Mouse (Mus musculus) embryonic facial prominence, embryonic 14.5 days (tissue): Measurements from ENCODE around the gene Map3k19. TPM values are rescaled to one million over a fixed set of nuclear protein-coding genes. Genes with fewer than 3 reads are reported as not detected.

ENCODE experiments used
- ATAC-seq: fragments of 200-750 bp; cut with Nextera tagmentation; 2 replicates; pipeline ENCODE4 v1.8.0; 2017; ENCODE audit warnings: low read depth, moderate number of reproducible peaks, moderate TSS enrichment
- DNase-seq: peaks from one replicate; pipeline ENCODE4 v3.0.0-alpha.2; 2015; ENCODE audit warnings: low spot score
- H3K27ac ChIP-seq: fragments of 300-500 bp; sonication (generic); replicated peaks from 2 replicates; pipeline ENCODE4 v1.5.1; 2014; ENCODE audit warnings: low read depth, mild to moderate bottlenecking, low read length, moderate library complexity
- H3K27me3 ChIP-seq: fragments of 300-500 bp; sonication (generic); replicated peaks from 2 replicates; pipeline ENCODE4 v1.6.1; 2014; ENCODE audit warnings: low read length; ENCODE audit not compliant: control insufficient read depth, insufficient read depth
- H3K36me3 ChIP-seq: fragments of 300-500 bp; sonication (generic); 2 replicates; pipeline ENCODE4 v1.6.1; 2014; ENCODE audit warnings: low read length, mixed read lengths; ENCODE audit not compliant: control insufficient read depth, insufficient read depth
- H3K4me1 ChIP-seq: fragments of 300-500 bp; sonication (generic); 2 replicates; pipeline ENCODE4 v1.6.1; 2014; ENCODE audit warnings: antibody characterized with exemption, low read length; ENCODE audit not compliant: control insufficient read depth, insufficient read depth
- H3K4me2 ChIP-seq: fragments of 300-500 bp; sonication (generic); 2 replicates; pipeline ENCODE4 v1.6.1; 2014; ENCODE audit warnings: low read depth, mild to moderate bottlenecking, low read length, moderate library complexity, mixed read lengths
- H3K4me3 ChIP-seq: fragments of 300-500 bp; sonication (generic); 2 replicates; pipeline ENCODE4 v1.5.1; 2014; ENCODE audit warnings: low read depth, mild to moderate bottlenecking, low read length
- H3K9ac ChIP-seq: fragments of 300-500 bp; sonication (generic); 2 replicates; pipeline ENCODE4 v1.6.1; 2014; ENCODE audit warnings: low read depth, mild to moderate bottlenecking, low read length, moderate library complexity, mixed read lengths
- H3K9me3 ChIP-seq: fragments of 300-500 bp; sonication (generic); 2 replicates; pipeline ENCODE4 v1.6.1; 2016; ENCODE audit warnings: low read length; ENCODE audit not compliant: control insufficient read depth
- WGBS: fragments of 180-500 bp; shearing (Covaris S2); extraction: QIAGEN DNeasy Blood & Tissue Kit; methylation state at CpG from one replicate; pipeline ENCODE4 v1.1.7; 2014; 5-methylcytosine and 5-hydroxymethylcytosine counted together
- polyA plus RNA-seq: library from polyadenylated mRNA; unstranded; fragments of >200 nt; fragmentation: Nextera tagmentation; extraction: Ambion mirVana; gene quantifications from 2 replicates; pipeline ENCODE4 v1.2.1, GENCODE M21; 2014

Map3k19 gene
- polyA plus RNA-seq, 1 experiment from 2014 or later, result 0.95 TPM

GRCm38 (mm10) chr1:127827325-127827724 is 27.5 kb downstream of the Map3k19 start:
- Histone ChIP-seq H3K27ac (no peak overlapping the region), H3K9me3 (no peaks in the 10 kb centered on the region), H3K36me3 (no peaks in the 10 kb centered on the region), H3K4me3 (no peak overlapping the region), H3K4me1 (no peaks in the 10 kb centered on the region), H3K9ac (no peak overlapping the region), H3K27me3 (no peaks in the 10 kb centered on the region), H3K4me2 (no peak overlapping the region)
- no peak for ATAC-seq
- 28% methylated on average over 2 of the region's 2 CpGs for WGBS
- peak; percentile 79 for DNase-seq

- no peaks in the 10 kb centered on the region for H3K27me3 ChIP-seq
- ATAC-seq, result no peak
- no peaks in the 10 kb centered on the region for H3K36me3 ChIP-seq
- H3K4me2 ChIP-seq, result no peak overlapping the region
- DNase-seq, result no peak
- H3K27ac ChIP-seq, result no peak overlapping the region
- H3K4me3 ChIP-seq, result no peak overlapping the region
- no peak overlapping the region for H3K9ac ChIP-seq
- H3K9me3 ChIP-seq, result no peaks in the 10 kb centered on the region
- no peaks in the 10 kb centered on the region for H3K4me1 ChIP-seq
- WGBS, result 83% methylated on average over 6 of the region's 6 CpGs
Measured at GRCm38 (mm10) chr1:127816381-127816780, 38.5 kb downstream of the Map3k19 start.

GRCm38 (mm10) chr1:127812929-127813328 is 41.9 kb downstream of the Map3k19 start:
- no peak overlapping the region for H3K4me2 ChIP-seq
- H3K4me1 ChIP-seq, result no peaks in the 10 kb centered on the region
- H3K27me3 ChIP-seq, result no peaks in the 10 kb centered on the region
- no peaks in the 10 kb centered on the region for H3K36me3 ChIP-seq
- H3K27ac ChIP-seq, result no peak overlapping the region
- WGBS, result 71% methylated on average over 7 of the region's 7 CpGs
- no peaks in the 10 kb centered on the region for H3K9me3 ChIP-seq
- no peak for ATAC-seq
- DNase-seq, result no peak
- H3K9ac ChIP-seq, result no peak overlapping the region
- no peak overlapping the region for H3K4me3 ChIP-seq

- Histone ChIP-seq H3K36me3 (peaks cover 30% of the 10 kb centered on the region), H3K9ac (no peak overlapping the region), H3K4me2 (no peak overlapping the region), H3K4me3 (no peak overlapping the region), H3K4me1 (no peaks in the 10 kb centered on the region), H3K9me3 (no peaks in the 10 kb centered on the region), H3K27ac (no peak overlapping the region), H3K27me3 (no peaks in the 10 kb centered on the region)
- WGBS, result 95% methylated on average over 7 of the region's 7 CpGs
- DNase-seq (no peak), ATAC-seq (no peak)
Measured at GRCm38 (mm10) chr1:127808671-127809070, 46.2 kb downstream of the Map3k19 start.

- ATAC-seq (no peak), DNase-seq (peak; percentile 22)
- Histone ChIP-seq H3K4me2 (no peak overlapping the region), H3K4me3 (no peak overlapping the region), H3K27me3 (no peaks in the 10 kb centered on the region), H3K36me3 (peaks cover 72% of the 10 kb centered on the region), H3K4me1 (no peaks in the 10 kb centered on the region), H3K9me3 (no peaks in the 10 kb centered on the region), H3K9ac (no peak overlapping the region), H3K27ac (no peak overlapping the region)
- WGBS, result 86% methylated on average over 8 of the region's 8 CpGs
Measured at GRCm38 (mm10) chr1:127802916-127803315, 51.9 kb downstream of the Map3k19 start.

GRCm38 (mm10) chr1:127796752-127797151 is 58.1 kb downstream of the Map3k19 start:
- no peaks in the 10 kb centered on the region for H3K9me3 ChIP-seq
- H3K4me1 ChIP-seq, result no peaks in the 10 kb centered on the region
- no peak overlapping the region for H3K4me2 ChIP-seq
- H3K9ac ChIP-seq, result no peak overlapping the region
- no peak overlapping the region for H3K27ac ChIP-seq
- no peaks in the 10 kb centered on the region for H3K27me3 ChIP-seq
- WGBS, result 70% methylated on average over 1 of the region's 1 CpGs
- H3K4me3 ChIP-seq, result no peak overlapping the region
- peaks cover 42% of the 10 kb centered on the region for H3K36me3 ChIP-seq
- DNase-seq (no peak), ATAC-seq (0 out of 2 replicates have a peak, but pooled peaks have one; percentile 15)

GRCm38 (mm10) chr1:127796341-127796740 is 58.5 kb downstream of the Map3k19 start:
- H3K4me3 ChIP-seq, result no peak overlapping the region
- H3K36me3 ChIP-seq, result peaks cover 38% of the 10 kb centered on the region
- DNase-seq (no peak), ATAC-seq (0 out of 2 replicates have a peak, but pooled peaks have one; percentile 26)
- H3K4me2 ChIP-seq, result no peak overlapping the region
- WGBS, result 53% methylated on average over 4 of the region's 4 CpGs
- H3K4me1 ChIP-seq, result no peaks in the 10 kb centered on the region
- no peaks in the 10 kb centered on the region for H3K9me3 ChIP-seq
- H3K9ac ChIP-seq, result no peak overlapping the region
- H3K27me3 ChIP-seq, result no peaks in the 10 kb centered on the region
- no peak overlapping the region for H3K27ac ChIP-seq

- no peaks in the 10 kb centered on the region for H3K27me3 ChIP-seq
- no peaks in the 10 kb centered on the region for H3K4me1 ChIP-seq
- DNase-seq (no peak), ATAC-seq (no peak)
- H3K9ac ChIP-seq, result no peak overlapping the region
- no peak overlapping the region for H3K4me2 ChIP-seq
- H3K9me3 ChIP-seq, result no peaks in the 10 kb centered on the region
- H3K36me3 ChIP-seq, result peaks cover 35% of the 10 kb centered on the region
- H3K4me3 ChIP-seq, result no peak overlapping the region
- no peak overlapping the region for H3K27ac ChIP-seq
- WGBS, result 76% methylated on average over 6 of the region's 6 CpGs
Measured at GRCm38 (mm10) chr1:127795087-127795769, 59.6 kb downstream of the Map3k19 start.

GRCm38 (mm10) chr1:127793459-127793858 is 61.4 kb downstream of the Map3k19 start:
- no peak overlapping the region for H3K27ac ChIP-seq
- no peak overlapping the region for H3K4me2 ChIP-seq
- H3K9me3 ChIP-seq, result no peaks in the 10 kb centered on the region
- H3K4me1 ChIP-seq, result no peaks in the 10 kb centered on the region
- DNase-seq (no peak), ATAC-seq (no peak)
- no peak overlapping the region for H3K9ac ChIP-seq
- H3K27me3 ChIP-seq, result no peaks in the 10 kb centered on the region
- WGBS, result 93% methylated on average over 1 of the region's 1 CpGs
- H3K4me3 ChIP-seq, result no peak overlapping the region
- H3K36me3 ChIP-seq, result peaks cover 21% of the 10 kb centered on the region
